Mouse (Mus musculus) left cerebral cortex, adult 18-20 months (tissue): Measurements from ENCODE around the gene Lipa. TPM values are rescaled to one million over a fixed set of nuclear protein-coding genes. Genes with fewer than 3 reads are reported as not detected.

ENCODE experiments used
- DNase-seq, 2 experiments: peaks; one replicate each; pipeline ENCODE4 v3.0.0; 2021 to 2022; ENCODE audit warnings: low spot score in 2 of 2, mixed read lengths in 1 of 2
- total RNA-seq, 2 experiments: library from RNA; stranded (reverse); gene quantifications; 2 replicates each; pipeline ENCODE4 v1.2.3; 2021

Gene Lipa
- total RNA-seq, 2 experiments from 2014 or later: 17.1 to 18.5 TPM

DNA sequence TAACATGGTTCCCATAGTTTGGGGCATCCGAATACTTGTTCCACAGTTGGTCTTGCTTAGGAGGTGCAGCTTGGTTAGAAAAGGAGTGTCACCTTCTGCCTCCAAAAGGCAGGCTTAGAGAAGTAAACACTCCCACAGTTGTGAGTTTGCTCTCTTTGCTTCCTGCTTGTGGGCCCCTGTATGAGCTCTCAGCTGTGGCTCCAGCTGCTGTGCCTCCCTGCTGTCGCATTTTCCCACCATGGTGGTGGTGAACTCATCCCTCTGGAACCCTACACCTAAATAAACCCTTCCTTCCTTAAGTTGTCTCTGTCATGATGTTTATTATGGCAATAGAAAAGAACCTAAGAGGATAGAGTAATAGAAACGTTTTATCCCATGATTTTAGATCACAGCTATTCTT lies 58.5 kb downstream of the Lipa start:
- DNase-seq: no peak

DNA sequence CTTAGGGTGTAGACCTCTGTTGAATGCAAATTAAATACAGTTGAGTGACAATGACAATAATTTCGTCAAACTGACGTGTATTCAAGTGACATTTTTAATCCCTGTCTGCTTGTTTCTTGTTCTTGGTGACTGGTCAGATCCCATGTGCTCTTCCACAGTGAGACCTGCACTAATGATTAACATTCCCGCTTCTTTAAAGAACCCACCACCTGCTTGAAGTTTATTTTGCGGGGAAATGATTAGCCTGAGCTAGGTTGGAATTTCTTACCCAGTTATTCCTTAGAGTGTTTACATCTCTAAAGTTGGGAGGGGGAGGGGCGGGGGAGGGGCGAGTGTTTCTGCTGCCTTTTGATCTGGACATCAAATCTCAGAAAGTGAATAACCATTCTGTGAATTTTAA lies 59.1 kb downstream of the Lipa start:
- no peak for DNase-seq

DNA sequence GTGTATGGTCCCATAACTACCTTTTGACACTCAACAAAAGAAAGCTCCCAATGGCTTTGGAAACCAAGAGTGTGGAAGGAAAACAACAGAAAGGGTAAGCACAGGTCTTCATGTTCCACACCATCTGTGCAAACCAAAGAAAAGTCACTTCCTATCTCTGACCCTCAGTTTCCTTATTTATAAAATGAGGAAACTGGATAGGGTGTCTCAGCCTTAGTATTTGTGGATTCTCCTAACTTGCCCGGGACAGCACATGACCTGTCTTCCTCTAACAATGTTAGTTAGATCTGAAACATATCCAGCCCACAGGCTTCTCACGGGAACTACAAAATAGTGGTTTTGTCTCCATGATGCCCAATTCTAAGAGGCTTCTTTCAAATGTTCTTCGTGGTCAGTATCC lies 62.8 kb downstream of the Lipa start:
- DNase-seq: no peak

DNA sequence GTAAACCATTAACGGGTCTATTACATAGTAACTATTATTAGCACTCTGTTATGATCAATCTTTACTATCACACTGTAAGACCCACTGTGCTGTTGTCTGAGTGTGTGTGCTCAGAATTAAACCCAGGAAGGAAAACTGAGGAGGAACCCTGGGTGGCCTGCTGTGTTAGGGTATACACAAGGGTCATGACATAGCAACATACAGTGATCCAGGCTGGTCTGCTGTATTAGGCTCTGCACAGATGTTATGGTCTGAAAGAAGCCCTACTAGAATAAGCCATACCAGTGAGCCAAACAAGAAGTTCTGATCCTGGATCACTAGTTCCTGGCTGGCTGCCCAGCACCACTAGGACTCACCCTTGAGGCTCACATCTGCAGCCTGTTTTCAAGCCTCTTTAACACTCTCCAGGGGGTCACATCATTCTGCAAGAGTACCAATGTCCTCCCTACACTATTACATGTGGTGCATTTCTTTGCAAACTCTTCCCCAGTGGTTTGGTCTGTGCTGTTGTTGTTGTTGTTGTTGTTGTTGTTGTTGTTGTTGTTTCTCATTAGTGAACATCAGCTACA lies 65.7 kb downstream of the Lipa start:
- no peak for DNase-seq

DNA sequence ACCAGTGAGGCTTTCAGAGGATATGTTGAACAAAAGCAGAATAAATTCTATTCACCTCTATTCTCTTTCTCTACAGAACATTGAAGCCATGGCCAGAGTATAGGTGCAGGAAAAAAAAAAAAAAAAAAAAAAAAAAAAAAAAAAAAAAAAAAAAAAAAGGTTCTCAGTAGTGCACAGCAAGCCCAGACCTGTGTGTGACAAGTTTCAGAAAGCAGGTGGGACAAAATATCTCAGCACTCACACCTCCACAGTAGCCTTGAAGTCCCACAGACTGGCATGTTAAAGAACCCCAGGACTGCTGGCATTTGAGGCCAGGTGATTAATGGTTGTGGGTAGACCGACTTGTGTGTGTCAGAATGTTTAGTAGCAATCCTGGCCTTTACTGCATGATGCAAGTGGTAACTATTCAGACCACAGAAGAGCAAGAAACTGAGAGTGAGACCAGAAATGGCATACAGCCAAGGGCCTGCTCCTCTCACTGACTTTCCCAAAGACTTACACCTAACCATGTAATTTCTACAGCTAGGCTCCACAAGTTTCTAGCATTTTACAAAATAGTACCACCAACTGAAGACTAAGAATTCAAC lies 76.4 kb downstream of the Lipa start:
- DNase-seq: no peak

DNA sequence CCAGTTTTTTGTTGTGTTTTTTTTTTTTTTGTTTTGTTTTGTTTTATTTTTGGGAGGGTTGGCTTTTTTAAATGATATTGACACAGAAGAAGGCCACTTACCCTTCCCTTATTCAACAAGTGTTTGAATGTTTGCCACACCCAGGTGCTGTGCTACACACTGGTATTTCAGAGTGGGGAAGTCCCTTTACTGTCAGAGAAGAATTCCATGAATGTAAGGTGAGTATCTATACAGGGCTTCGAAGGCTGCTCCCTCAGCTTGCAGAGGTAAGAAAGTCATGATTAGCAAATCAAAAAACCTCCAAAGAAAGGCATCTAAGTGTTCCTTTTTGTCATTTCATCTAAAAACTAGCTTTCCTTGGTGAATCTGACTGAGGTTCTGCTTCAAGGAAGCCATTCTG lies 78.4 kb downstream of the Lipa start:
- no peak for DNase-seq

DNA sequence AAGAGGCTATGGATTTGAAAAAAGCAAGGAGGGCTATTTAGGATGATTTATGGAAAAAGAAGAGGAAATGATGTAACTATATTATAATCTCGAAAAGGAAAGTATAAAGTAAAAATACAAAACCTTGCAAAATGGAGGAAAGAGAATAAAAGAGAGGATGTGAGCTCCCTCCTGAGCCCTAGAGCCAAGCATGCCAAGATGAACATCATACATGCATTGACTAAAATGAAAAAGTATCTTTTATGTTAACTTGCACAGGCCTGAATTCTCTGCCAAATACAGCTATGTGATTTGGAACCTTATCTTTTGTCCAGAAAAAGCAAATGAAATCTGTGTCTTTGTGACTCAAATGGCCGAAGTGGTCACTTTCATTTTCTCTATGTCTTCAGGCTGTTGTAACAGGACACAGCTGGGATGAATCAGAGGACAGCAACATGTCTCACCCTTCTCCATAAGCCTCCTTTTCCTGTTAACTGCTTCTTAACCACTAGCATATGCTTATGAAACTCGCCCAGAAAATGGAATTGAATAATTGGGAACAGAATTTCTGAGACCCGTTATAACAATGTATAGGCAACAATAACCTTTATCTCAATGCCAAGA lies 81.8 kb downstream of the Lipa start:
- no peak for DNase-seq

DNA sequence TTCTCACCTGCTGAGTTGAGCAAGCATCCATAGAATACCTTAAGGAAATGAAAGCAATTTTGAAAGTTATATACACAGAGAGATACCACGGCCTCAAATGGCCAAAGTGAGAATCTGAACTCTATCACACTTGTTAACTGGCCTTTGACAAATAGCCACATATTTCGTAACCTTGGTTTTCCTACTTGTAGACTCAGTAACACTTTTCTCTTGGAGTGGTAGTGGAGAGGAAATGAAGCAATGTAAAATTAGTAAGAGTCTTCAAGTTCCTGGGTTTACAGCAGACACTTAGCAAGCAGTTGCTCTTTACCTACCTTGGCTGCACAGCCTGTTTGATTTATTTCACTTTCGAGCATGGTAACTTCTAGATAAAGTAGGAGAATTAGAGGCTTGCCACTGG lies 82.5 kb downstream of the Lipa start:
- DNase-seq: no peak

Other genes starting within 250 kb of the Lipa start
- gene Fas, start 236.8 kb downstream of the Lipa start, total RNA-seq: 1 to 10 TPM; 1.6 to 1.9 TPM
- under 1 TPM; 0.23 to 0.44 TPM for gene Ch25h, start 52.3 kb downstream of the Lipa start, total RNA-seq
- 1 to 10 TPM; 6.9 to 8.1 TPM for gene Ifit2, start 23.2 kb upstream of the Lipa start, total RNA-seq
- 1 to 10 TPM; 4.5 to 6.4 TPM for gene Ifit3, start 56.1 kb upstream of the Lipa start, total RNA-seq
- gene Ifit1bl1, start 74.5 kb upstream of the Lipa start, total RNA-seq: 1 to 10 TPM; 2.4 to 2.7 TPM
- 1 to 10 TPM; 3.8 to 3.9 TPM for gene Ifit3b, start 80.5 kb upstream of the Lipa start, total RNA-seq
- gene Ifit1bl2, start 113.3 kb upstream of the Lipa start, total RNA-seq: under 1 TPM; 0.35 to 0.65 TPM
- 1 to 10 TPM in 1 of 2 experiments, under 1 TPM in 1; 0.79 to 1.3 TPM for gene Ifit1, start 113.4 kb upstream of the Lipa start, total RNA-seq
- 1 to 10 TPM; 2.3 to 4.0 TPM for gene Slc16a12, start 219.8 kb upstream of the Lipa start, total RNA-seq